Mouse (Mus musculus): ENCODE results near the gene Ccdc114. TPM values are rescaled to one million over a fixed set of nuclear protein-coding genes. Genes with fewer than 3 reads are reported as not detected.
"Not testable (repeated sequence)": the region's sequence is repeated elsewhere in the genome, so short reads cannot be mapped to it uniquely, and the experiment has no call there.

The Ccdc114 gene
- polyA plus RNA-seq, 1 experiment from 2014 or later, result 4.5 TPM

DNA sequence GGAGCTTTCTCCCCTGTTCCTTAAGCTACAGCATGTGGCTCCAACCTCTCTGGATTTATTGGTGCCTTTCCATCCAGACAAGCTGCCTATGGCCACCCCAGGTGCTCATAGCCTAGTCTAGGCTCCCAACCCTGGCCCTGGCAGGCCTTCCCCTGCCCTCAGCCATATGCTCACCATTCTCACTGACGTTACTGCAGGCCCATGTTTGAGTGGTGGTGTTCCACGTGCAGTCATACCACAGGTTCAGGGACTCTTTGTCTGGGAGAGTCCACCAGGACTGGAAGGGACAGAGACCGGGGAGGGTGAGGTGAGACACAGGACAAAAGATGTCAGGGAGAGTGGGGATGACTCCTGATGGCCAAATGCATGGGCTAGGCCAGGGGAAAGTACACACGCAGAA lies 4.1 kb upstream of the Ccdc114 start:
- H3K27me3 ChIP-seq (replicated peaks), result no peaks in the 10 kb centered on the region
- peak overlapping the region; percentile 51 for H3K4me3 ChIP-seq (replicated peaks)
- H3K27ac ChIP-seq, result peak overlapping the region; percentile 94; the same call in 1 of the 2 replicates
- WGBS, result 54% methylated on average over 4 of the region's 4 CpGs
- no peak for ATAC-seq (ENCODE audit: insufficient read depth, low FRiP score, low read depth)
- peaks cover 67% of the 10 kb centered on the region for H3K4me1 ChIP-seq
- H3K9me3 ChIP-seq, result no peaks in the 10 kb centered on the region
- peak overlapping the region; percentile 64 for H3K4me2 ChIP-seq
- no peak overlapping the region for H3K9ac ChIP-seq
- peaks cover 3% of the 10 kb centered on the region; the same call in 1 of the 2 replicates for H3K36me3 ChIP-seq

DNA sequence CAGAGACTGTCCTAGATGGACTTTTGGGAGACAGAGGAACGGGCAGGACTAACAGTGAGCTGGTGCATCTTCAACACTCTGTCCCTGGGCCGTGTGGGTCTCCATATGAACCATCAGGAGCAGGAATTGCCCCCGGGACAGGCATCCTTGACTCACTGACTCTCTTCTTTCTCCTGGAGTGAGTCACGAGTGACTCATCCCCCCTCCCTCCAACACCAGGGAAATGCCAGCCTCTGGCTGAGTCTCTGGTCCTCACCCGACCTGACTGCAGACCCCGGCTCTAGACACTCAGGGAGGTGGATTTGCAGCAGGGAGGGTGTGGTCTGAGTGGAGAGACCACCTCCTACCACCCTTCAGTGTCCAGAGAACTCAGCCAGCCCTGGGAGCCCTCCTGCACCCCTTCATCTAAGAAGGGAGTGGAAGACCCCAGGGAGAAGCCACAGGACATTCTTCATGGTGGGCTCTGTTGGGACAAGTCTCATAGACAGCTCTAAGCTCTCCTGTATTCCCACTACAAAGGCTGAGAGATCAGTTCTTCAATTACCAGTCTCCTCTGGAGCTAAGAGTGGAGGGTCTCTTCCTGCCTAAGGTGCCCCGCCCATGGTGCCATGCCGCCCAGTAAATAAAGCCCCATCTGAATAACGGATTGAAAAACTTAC lies 3.2 kb upstream of the Ccdc114 start:
- no peaks in the 10 kb centered on the region for H3K9me3 ChIP-seq
- peaks cover 59% of the 10 kb centered on the region for H3K4me1 ChIP-seq
- peak overlapping the region; percentile 38 for H3K9ac ChIP-seq
- H3K36me3 ChIP-seq, result peaks cover 3% of the 10 kb centered on the region; the same call in 1 of the 2 replicates
- no peaks in the 10 kb centered on the region for H3K27me3 ChIP-seq (replicated peaks)
- peak overlapping the region; percentile 94 for H3K27ac ChIP-seq
- ATAC-seq (ENCODE audit: insufficient read depth, low FRiP score, low read depth), result no peak
- peak overlapping the region; percentile 51 for H3K4me3 ChIP-seq (replicated peaks)
- peak overlapping the region; percentile 64 for H3K4me2 ChIP-seq
- 18% methylated on average over 9 of the region's 9 CpGs for WGBS

DNA sequence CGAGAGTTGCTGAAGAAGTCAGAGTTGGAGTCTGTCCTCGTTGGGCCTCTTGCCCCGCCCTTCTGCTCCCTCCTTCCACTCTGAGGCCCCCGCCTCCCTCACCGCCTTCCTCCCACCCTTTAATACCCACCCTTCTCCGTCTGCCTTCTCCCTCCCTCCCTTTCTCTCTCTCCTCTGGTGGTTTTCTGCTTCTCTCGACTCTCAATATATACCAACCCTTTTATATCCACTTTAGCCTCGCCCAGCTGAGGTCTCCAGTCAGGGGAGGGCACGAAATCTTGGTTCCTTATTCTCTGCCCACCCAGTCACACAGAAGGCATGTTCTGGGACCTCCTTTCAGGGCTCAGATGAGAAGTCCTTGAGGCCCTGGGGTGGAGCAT lies 2.6 kb upstream of the Ccdc114 start, which contains the start of gene Emp3:
Gene Emp3 (minus strand): TSS at position 163 of the 380 bp plus-strand sequence.
- no peak for ATAC-seq (ENCODE audit: insufficient read depth, low FRiP score, low read depth)
- H3K4me2 ChIP-seq, result peak within 1 kb of the TSS; percentile 64
- no peaks in the 10 kb centered on the region for H3K27me3 ChIP-seq (replicated peaks)
- peak within 1 kb of the TSS; percentile 38 for H3K9ac ChIP-seq
- peaks cover 3% of the 10 kb centered on the region; the same call in 1 of the 2 replicates for H3K36me3 ChIP-seq
- H3K27ac ChIP-seq, result peak within 1 kb of the TSS; percentile 94
- no peaks in the 10 kb centered on the region for H3K9me3 ChIP-seq
- 15% methylated on average over 9 of the region's 9 CpGs for WGBS
- peaks cover 54% of the 10 kb centered on the region for H3K4me1 ChIP-seq
- peak within 1 kb of the TSS; percentile 51 for H3K4me3 ChIP-seq (replicated peaks)

GRCm38 (mm10) chr7:45921950-45922600 lies 1.8 kb upstream of the Ccdc114 start:
- H3K9ac ChIP-seq, result no peak overlapping the region
- no peak overlapping the region; the same call in 1 of the 2 replicates for H3K4me3 ChIP-seq (replicated peaks)
- H3K4me2 ChIP-seq, result peak overlapping the region; percentile 64
- peaks cover 3% of the 10 kb centered on the region; the same call in 1 of the 2 replicates for H3K36me3 ChIP-seq
- no peak for ATAC-seq (ENCODE audit: insufficient read depth, low FRiP score, low read depth)
- H3K27me3 ChIP-seq (replicated peaks), result no peaks in the 10 kb centered on the region
- H3K27ac ChIP-seq, result peak overlapping the region; percentile 94
- WGBS, result 78% methylated on average over 12 of the region's 12 CpGs
- peaks cover 49% of the 10 kb centered on the region for H3K4me1 ChIP-seq
- H3K9me3 ChIP-seq, result no peaks in the 10 kb centered on the region

- Histone ChIP-seq H3K27ac (peak overlapping the region; percentile 94), H3K9ac (no peak overlapping the region; the same call in 1 of the 2 replicates), H3K4me1 (peaks cover 38% of the 10 kb centered on the region), H3K27me3 (replicated peaks) (no peaks in the 10 kb centered on the region), H3K4me3 (replicated peaks) (peak overlapping the region; percentile 47), H3K4me2 (peak overlapping the region; percentile 64), H3K9me3 (no peaks in the 10 kb centered on the region), H3K36me3 (0 out of 2 replicates have a peak, but pooled peaks cover under 1% of the 10 kb centered on the region)
- peak; percentile 87 for ATAC-seq (ENCODE audit: insufficient read depth, low FRiP score, low read depth)
- under 1% methylated on average over 37 of the region's 37 CpGs for WGBS
Measured at GRCm38 (mm10) chr7:45922928-45923761, 727 bp upstream of the Ccdc114 start.

GRCm38 (mm10) chr7:45924429-45924816 lies 551 bp downstream of the Ccdc114 start:
- 28% methylated on average over 14 of the region's 14 CpGs for WGBS
- Histone ChIP-seq H3K9me3 (no peaks in the 10 kb centered on the region), H3K4me3 (replicated peaks) (peak overlapping the region; percentile 47), H3K9ac (no peak overlapping the region), H3K36me3 (no peaks in the 10 kb centered on the region), H3K4me1 (peaks cover 32% of the 10 kb centered on the region), H3K4me2 (peak overlapping the region; percentile 64), H3K27me3 (replicated peaks) (no peaks in the 10 kb centered on the region), H3K27ac (peak overlapping the region; percentile 94; the same call in 1 of the 2 replicates)
- ATAC-seq (ENCODE audit: insufficient read depth, low FRiP score, low read depth), result no peak

DNA sequence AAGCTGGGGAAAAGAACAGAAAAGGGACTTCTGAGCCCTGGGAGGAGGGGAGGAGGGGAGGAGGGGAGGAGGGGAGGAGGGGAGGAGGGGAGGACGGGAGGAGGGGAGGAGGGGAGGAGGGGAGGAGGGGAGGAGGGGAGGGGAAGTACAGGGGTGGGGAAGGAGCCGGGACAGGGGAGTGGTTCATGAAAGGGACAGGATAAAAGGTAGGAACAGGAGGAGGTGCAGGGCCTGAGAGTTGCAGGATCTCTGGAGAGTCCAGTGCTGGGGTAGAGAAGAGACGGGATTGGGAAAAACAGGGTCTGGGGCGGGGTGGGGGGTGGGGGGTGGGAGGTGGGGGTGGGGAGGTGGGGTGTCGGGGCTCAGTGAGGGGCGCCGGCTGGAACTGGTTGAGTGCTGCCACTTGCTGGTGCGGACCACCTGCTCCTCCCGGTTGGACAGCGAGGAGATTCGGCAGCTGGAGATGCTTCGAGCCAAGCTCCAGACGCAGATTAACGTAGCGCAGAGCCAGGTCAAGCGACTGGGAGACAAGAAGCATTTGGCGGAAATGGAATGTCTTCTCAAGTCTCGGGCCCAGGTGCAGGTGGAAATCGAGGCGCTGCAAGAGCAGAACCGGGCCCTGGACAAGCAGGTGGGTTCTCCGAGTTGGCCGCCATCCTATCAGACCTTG lies 4.9 kb downstream of the Ccdc114 start:
- Histone ChIP-seq H3K9ac (no peak overlapping the region), H3K4me2 (peak overlapping the region; percentile 26; the same call in 1 of the 2 replicates), H3K36me3 (no peaks in the 10 kb centered on the region), H3K4me3 (replicated peaks) (no peak overlapping the region), H3K9me3 (no peaks in the 10 kb centered on the region), H3K4me1 (0 out of 2 replicates have a peak, but pooled peaks cover 2% of the 10 kb centered on the region), H3K27ac (no peak overlapping the region), H3K27me3 (replicated peaks) (no peaks in the 10 kb centered on the region)
- 15% methylated on average over 18 of the region's 23 CpGs for WGBS
- ATAC-seq (ENCODE audit: insufficient read depth, low FRiP score, low read depth), result no peak

GRCm38 (mm10) chr7:45929688-45930087 lies 5.8 kb downstream of the Ccdc114 start:
- Histone ChIP-seq H3K27ac (no peak overlapping the region), H3K4me3 (replicated peaks) (no peak overlapping the region), H3K4me1 (0 out of 2 replicates have a peak, but pooled peaks cover under 1% of the 10 kb centered on the region), H3K27me3 (replicated peaks) (no peaks in the 10 kb centered on the region), H3K9me3 (no peaks in the 10 kb centered on the region), H3K4me2 (no peak overlapping the region), H3K9ac (no peak overlapping the region), H3K36me3 (no peaks in the 10 kb centered on the region)
- ATAC-seq (ENCODE audit: insufficient read depth, low FRiP score, low read depth), result no peak
- 94% methylated on average over 1 of the region's 1 CpGs for WGBS

DNA sequence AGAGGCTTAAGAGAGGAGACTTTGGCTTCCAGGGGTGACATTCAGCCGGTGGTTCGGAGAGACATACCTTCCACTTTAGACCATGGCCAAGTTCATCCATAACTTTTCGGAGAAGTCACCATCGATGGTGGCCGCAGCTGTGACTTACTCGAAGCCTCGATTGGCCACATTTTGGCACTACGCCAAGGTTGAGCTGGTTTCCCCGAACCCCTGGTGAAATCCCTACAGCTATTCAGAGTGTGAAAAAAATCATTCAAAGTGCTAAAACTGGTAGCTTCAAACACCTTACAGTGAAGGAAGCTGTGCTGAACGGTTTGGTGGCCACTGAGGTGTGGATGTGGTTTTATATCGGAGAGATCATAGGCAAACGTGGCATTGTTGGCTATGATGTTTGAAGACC lies 9.9 kb downstream of the Ccdc114 start:
- 88% methylated on average over 12 of the region's 12 CpGs for WGBS
- ATAC-seq (ENCODE audit: insufficient read depth, low FRiP score, low read depth); H3K4me1 ChIP-seq: not testable (repeated sequence)

DNA sequence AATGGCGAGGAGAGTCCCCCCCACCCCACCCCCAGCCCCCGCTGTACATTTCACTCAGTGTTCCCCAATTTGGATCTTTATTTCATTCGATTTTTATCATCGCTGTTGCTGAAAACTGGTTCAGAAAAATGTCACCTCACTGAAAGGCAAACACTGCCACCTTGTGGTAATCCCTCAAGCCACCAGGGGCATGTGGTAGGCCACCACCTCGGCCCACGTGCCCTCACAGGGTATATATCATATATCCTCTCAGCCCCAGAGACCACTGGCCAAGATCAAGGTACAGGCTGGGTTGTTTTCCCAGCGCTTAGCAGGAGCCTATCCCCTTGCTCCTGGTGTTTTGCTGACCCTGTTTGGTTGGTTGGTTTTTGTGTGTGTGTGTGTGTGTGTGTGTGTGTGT lies 11.2 kb downstream of the Ccdc114 start:
- Histone ChIP-seq H3K27ac (no peak overlapping the region), H3K4me2 (no peak overlapping the region), H3K4me1 (no peaks in the 10 kb centered on the region), H3K4me3 (replicated peaks) (no peak overlapping the region), H3K27me3 (replicated peaks) (no peaks in the 10 kb centered on the region), H3K9me3 (no peaks in the 10 kb centered on the region), H3K9ac (no peak overlapping the region), H3K36me3 (no peaks in the 10 kb centered on the region)
- 26% methylated on average over 7 of the region's 7 CpGs for WGBS
- no peak for ATAC-seq (ENCODE audit: insufficient read depth, low FRiP score, low read depth)

More for the DNA sequence above, 9.9 kb downstream of the Ccdc114 start:
- not testable (repeated sequence) for H3K27me3 ChIP-seq (replicated peaks); H3K9ac ChIP-seq; H3K27ac ChIP-seq; H3K4me3 ChIP-seq (replicated peaks); H3K9me3 ChIP-seq; H3K36me3 ChIP-seq; H3K4me2 ChIP-seq

- Histone ChIP-seq H3K27me3 (replicated peaks) (no peaks in the 10 kb centered on the region), H3K9ac (no peak overlapping the region), H3K9me3 (no peaks in the 10 kb centered on the region), H3K36me3 (no peaks in the 10 kb centered on the region), H3K4me2 (no peak overlapping the region), H3K4me1 (no peaks in the 10 kb centered on the region), H3K4me3 (replicated peaks) (no peak overlapping the region), H3K27ac (no peak overlapping the region)
- 49% methylated on average over 2 of the region's 2 CpGs for WGBS
- ATAC-seq (ENCODE audit: insufficient read depth, low FRiP score, low read depth), result no peak
Measured at GRCm38 (mm10) chr7:45939836-45940235, 16.0 kb downstream of the Ccdc114 start.
